Mouse (Mus musculus) spleen, postnatal 36 days (tissue): ENCODE results near the gene Atp5c1.
A peak's percentile ranks its signal among the peaks of the same experiment; 100 is the strongest.

Source experiments
- DNase-seq, 2 experiments: peaks; one replicate each; pipeline ENCODE4 v3.0.0; 2022; ENCODE audit warnings: low spot score in 2 of 2, mixed read lengths in 1 of 2

Atp5c1 gene

DNA sequence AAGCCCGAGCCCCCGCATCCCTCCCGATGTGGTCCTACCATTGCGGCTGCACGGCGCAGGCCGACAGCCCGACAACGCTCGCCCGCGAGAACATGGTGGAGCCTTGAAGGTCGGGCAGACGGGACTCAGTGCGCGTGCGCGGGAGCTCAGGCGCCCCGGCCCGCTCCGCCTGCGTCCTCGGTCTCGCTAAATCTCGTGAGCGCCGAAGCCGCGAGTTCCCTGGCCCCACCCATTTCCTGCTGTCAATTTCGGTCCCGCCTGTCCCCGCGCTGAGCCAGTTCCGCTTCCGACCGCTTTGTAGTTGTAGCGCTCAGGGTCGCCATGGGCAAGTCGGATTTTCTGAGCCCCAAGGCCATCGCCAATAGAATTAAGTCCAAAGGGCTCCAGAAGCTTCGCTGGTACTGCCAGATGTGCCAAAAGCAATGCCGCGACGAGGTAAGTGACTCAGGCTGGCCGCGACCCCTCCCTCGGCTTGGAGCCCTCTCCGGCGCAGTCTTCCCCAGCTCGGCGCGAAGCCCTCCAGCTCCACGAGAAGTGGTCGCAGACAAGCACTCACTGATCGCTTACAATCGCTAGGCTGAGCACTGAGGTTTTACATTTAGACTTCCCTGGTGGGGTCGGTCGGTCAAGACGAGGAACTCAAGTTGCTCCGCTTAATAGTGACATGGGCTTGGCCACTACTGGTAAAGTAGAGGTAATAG, at the start of gene Atp5c1, which contains the start of gene Kin:
Atp5c1 (minus strand) TSS at position 201 of the 701 bp plus-strand sequence.
Kin (plus strand) TSS at position 284 of the 701 bp plus-strand sequence.
- DNase-seq = peak; percentile 97 to 98

DNA sequence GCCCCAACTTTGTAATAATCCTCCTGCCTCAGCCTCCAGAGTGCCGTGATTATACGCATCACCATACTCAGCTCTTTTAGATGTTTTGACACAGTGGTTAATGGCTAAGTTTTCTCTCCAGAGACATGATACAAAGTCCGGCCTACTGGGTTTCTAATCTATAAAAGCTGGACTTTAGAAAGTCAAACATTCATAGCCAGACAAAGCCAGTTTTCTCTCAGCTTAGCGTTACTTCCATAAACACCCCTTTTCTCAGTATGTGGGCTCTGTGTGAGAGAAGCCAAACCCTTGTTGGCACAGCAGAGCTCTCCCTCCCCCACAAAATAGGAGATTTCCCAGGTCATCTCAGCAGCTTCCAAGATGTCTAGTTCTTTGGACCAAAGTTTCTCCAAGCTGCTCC, 48.3 kb upstream of the Atp5c1 start:
- DNase-seq = no peak

DNA sequence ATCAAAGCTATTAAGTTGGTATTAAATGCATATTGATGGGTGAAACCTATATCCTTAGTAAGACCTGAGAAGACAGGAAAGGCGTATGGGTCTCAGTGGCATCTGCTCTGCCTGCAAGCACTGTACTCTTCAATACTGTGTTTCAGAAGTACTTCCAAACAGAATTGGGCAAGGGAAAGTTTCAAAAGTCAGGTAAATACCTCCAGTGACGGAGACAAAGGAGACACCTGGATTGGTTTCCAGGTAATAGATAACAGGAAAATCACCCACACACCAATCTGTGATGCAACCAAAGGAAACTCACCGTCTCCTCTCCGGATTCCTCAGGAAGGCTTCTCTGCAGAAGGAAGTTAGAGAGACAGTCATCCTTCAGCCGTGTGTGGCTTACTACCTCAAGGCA, 47.2 kb upstream of the Atp5c1 start:
- DNase-seq = no peak

DNA sequence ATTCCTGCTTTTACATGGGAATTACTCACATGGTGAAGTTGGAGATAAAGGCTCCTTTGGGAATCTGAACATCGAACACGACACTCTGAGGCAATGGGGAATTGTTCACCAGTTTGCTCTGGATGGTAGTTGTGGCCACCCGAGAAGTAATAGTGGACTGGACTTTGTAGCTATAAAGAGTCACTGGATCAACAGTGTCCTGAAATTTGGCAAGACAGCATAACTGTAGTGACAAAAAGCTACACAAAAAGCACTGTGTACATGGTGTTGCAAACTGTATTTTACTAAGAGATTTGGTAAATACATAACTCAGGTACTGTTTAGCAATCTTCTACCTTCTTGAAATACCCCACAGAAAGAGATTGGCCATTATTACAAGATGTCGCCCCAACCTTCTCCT, 45.8 kb upstream of the Atp5c1 start:
- DNase-seq = no peak

- DNase-seq = no peak
Observed at GRCm38 (mm10) chr2:10121826-10122225, 41.5 kb upstream of the Atp5c1 start.

- DNase-seq = no peak
Observed at GRCm38 (mm10) chr2:10119276-10119675, 39.0 kb upstream of the Atp5c1 start.

- no peak for DNase-seq
Observed at GRCm38 (mm10) chr2:10118751-10119150, 38.4 kb upstream of the Atp5c1 start.

- DNase-seq = no peak
Observed at GRCm38 (mm10) chr2:10108535-10109189, 28.4 kb upstream of the Atp5c1 start.

DNA sequence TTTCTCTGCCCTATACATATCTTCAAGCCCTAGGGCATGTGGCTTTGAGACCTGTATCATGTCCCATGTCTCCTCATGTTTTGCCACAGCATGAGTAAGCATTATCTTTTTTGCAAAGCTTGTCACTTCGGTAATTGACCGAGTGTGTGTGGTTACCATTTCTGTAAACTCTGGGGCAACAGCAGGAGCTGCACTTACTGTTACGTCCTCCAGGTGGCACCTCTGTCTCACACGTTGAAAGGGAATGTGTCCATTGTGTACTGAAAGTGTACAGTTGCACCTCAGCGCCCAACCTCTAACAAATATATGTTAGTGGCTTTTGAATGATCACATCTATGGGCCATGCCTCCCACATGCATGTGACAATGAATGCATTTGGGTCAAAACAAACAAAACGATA, 20.9 kb upstream of the Atp5c1 start:
- no peak for DNase-seq

GRCm38 (mm10) chr2:10100471-10100870, 20.2 kb upstream of the Atp5c1 start:
- DNase-seq = no peak

DNA sequence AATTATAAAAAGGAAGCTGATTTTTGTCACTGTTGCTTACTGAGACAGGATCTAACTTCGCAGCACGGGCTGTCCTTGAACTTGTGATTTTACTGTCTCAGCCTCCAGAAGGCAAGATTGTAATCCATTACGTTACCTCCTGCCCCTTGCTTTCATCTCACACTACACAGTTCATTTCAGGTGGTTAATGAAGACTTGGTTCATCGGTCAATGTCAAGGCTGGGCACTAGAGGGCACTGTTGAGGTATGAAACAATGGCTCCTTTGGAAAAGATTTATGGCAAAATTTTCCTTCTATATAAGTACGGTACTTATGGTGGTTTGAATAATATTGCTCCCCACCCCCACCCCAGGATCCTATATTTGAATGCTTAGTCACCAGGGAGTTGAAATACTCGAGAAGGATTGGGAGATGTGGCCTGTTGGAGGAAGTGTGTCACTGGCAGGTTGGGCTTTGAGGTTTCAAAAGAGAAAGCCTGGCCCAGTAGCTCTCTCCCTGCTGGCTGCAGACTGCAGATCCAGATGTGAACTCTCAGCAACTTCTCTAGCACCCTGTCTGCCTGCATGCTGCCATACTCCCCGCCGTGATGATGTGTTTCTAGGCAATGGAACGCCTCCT, 18.4 kb upstream of the Atp5c1 start:
- no peak for DNase-seq

DNA sequence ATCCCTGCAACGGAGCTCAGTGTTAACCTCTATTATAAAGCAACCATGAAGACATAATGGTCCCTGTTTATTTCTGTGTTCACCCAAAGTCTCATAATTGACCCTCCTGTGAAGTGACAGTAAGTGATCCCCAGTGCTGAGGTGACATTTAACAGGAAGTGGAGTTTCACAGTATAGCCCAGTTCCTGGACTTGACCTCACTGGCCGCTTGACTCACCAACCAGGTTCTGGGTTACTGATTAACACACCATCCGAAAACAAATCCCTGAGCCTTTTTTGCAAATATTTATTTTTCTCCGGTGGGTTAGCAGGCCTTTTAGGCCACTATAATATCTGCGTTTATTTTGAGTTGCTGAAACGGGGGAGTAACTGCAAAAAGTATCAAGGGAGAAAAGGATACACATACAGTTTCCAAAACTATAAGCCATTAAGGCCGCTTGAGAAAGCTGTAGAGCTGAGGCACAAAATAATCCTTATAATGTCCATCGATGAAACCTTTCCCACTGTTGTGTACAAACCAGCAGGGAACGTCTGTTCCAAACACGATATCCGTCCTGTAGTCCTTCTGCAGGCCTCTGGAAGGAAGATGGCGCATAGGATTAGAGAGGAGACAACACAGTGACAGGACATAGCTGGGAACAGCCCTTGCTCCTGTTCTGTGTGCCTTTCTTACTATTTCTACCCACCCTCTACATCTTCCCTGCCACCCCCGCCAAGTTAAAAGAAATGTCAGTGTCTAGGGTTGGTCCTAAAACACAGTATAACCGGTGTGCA, 14.2 kb upstream of the Atp5c1 start:
- DNase-seq = no peak

GRCm38 (mm10) chr2:10087256-10087850, 7.0 kb upstream of the Atp5c1 start:
- DNase-seq = no peak

GRCm38 (mm10) chr2:10082737-10083136, 2.4 kb upstream of the Atp5c1 start:
- no peak for DNase-seq

- no peak for DNase-seq
Observed at GRCm38 (mm10) chr2:10081453-10082080, 1.3 kb upstream of the Atp5c1 start.

DNA sequence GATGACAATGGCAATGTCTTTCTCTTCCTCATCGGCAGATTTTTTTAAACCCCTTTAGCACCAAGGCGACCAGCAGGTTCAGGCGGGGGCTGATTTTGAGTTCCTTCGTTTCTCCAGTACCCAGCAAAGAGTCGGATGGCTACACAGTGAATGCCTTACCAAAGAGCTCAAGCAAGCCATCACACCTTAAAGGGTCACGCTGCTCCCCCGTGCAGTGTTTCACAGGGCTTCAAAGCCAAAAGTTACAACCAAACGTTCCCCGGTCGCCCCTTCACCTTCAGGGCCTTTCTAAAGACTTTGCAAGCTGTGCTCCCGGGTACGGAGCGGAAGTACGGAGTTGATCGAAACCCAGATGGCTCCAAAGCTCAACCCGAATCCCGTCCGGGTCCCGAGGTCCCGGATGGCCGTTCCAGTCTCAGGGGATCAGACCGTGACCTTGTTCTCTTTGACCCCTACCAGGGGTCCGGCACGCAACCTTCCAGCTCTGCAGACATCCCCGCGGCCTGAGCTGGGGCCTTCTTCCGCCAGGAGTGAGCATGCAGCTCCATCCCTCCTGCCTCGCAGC, 483 bp downstream of the Atp5c1 start:
- peak in 1 of 2 experiments; percentile 9 for DNase-seq

DNA sequence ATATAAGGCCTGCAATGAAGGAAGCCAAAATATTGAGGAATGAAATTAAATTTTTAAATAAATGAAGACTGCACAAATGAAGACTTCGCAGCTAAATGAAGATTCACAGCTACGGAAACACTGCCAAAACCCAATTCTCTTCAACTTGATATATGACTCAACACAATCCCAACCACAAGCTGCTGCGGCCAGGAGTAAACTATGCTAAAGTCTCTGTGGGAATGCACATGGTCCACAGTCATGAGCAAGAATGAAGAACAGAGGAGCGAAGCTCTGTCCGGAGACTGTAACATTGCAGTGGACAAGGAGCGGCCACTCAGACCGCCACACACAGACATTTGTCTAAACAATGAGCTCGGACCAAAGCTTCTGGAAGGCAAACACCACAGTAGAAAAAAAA, 3.6 kb downstream of the Atp5c1 start:
- DNase-seq = no peak

- DNase-seq = no peak
Observed at GRCm38 (mm10) chr2:10074470-10074869, 5.8 kb downstream of the Atp5c1 start.

DNA sequence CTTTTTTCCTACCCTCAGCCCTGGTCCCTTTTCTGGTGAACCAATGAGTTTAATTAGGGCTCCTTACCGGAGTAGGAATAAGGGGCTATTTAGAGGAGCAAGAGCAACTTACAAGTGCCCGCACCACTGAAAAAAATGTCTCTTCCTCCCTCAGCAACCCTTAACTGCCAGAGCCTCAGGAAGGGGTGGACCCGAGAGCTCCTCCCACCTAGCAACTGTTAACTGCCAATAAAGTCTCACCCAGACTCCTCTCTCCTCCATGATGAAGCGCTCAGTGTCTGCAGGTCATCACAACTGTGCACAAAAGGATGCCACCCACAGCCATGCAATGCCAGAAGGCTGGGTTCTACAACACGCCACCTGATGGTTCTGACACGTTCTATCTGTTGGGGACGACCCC, 8.6 kb downstream of the Atp5c1 start:
- DNase-seq = no peak

DNA sequence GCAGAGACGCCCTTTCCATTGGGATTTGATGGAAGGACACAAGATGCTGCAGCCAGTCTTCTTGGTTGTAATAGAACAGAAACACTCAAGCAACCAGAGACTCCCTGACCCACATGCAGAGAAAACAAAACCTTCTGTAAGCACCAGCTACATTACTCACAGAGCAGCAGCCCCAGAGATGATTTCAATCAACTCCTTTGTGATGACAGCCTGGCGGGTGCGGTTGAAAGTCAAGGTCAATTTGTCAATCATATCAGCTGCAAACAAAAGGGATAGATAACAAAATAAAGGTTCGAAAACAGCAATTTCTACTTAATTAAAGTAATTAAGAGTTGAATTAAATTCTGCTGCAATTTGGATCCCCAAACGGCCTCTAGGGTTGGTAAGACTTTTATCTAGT, 21.5 kb downstream of the Atp5c1 start:
- DNase-seq = no peak

DNA sequence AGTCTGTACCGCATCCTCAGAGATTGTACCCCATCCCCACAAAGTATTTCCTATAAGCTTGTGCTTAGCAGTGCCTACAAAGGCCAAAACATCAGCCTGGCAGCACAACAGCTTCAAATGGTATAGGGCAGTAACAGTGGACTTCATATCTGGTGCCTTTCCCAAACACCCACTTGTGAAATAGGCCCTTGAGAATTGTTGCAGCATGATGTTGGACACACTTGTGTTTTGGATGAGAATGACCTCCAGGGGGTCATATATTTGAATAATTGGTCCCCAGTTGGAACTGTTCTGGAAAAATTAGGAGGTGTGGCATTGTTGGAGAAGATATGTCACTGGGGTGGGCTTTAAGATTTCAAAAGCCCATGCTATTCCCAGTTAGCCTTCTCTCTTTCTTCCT, 28.3 kb downstream of the Atp5c1 start:
- DNase-seq = no peak
